Mouse (Mus musculus): Measurements from ENCODE around the gene Palld.

- TF ChIP-seq EP300 (IDR thresholded peaks at IDR 0.05; ENCODE audit: low read length) (no peak), SMC3 (IDR thresholded peaks at IDR 0.05; ENCODE audit: low read depth, low read length) (no peak), CTCF (conservative IDR thresholded peaks at IDR 0.05 in 1 of 2, IDR thresholded peaks at IDR 0.05 in 1 of 2; ENCODE audit: low read depth in 2 of 2, low read length in 2 of 2) (no peak), JUN (IDR thresholded peaks at IDR 0.05; ENCODE audit: insufficient read depth, low read depth, low read length) (no peak), GABPA (IDR thresholded peaks at IDR 0.05; ENCODE audit: insufficient replicate concordance, low read depth, low read length) (no peak)
Measured at GRCm38 (mm10) chr8:61467553-61467815, 435.0 kb downstream of the Palld start.
